Mouse (Mus musculus) limb, embryonic 14.5 days (tissue): ENCODE data around the gene Golim4. TPM values are rescaled to one million over a fixed set of nuclear protein-coding genes. Genes with fewer than 3 reads are reported as not detected.
A peak's percentile ranks its signal among the peaks of the same experiment; 100 is the strongest.
"Not testable (repeated sequence)": the region's sequence is repeated elsewhere in the genome, so short reads cannot be mapped to it uniquely, and the experiment has no call there.

Source experiments
- ATAC-seq: fragments of 200-750 bp; cut with Nextera tagmentation; 2 replicates; pipeline ENCODE4 v1.8.0; 2017; ENCODE audit warnings: low read depth, moderate number of reproducible peaks, moderate TSS enrichment; ENCODE audit not compliant: low FRiP score
- DNase-seq: peaks from one replicate; pipeline ENCODE4 v3.0.0-alpha.2; 2015; ENCODE audit warnings: low spot score
- H3K27ac ChIP-seq: fragments of 300-500 bp; sonication (generic); replicated peaks from 2 replicates; pipeline ENCODE4 v1.5.1; 2014; ENCODE audit warnings: low read depth, mild to moderate bottlenecking, low read length, moderate library complexity, mixed read lengths
- H3K27me3 ChIP-seq: fragments of 300-500 bp; sonication (generic); 2 replicates; pipeline ENCODE4 v1.6.1; 2014; ENCODE audit warnings: low read length, mixed read lengths; ENCODE audit not compliant: control insufficient read depth, insufficient read depth
- H3K36me3 ChIP-seq: fragments of 300-500 bp; sonication (generic); 2 replicates; pipeline ENCODE4 v1.6.1; 2014; ENCODE audit warnings: mild to moderate bottlenecking, low read length, moderate library complexity, mixed read lengths; ENCODE audit not compliant: control insufficient read depth, insufficient read depth
- H3K4me1 ChIP-seq: fragments of 300-500 bp; sonication (generic); 2 replicates; pipeline ENCODE4 v1.6.1; 2014; ENCODE audit warnings: antibody characterized with exemption, low read length, mixed read lengths; ENCODE audit not compliant: control insufficient read depth, insufficient read depth
- H3K4me2 ChIP-seq: fragments of 300-500 bp; sonication (generic); replicated peaks from 2 replicates; pipeline ENCODE4 v1.6.1; 2014; ENCODE audit warnings: low read depth, mild to moderate bottlenecking, low read length, moderate library complexity; ENCODE audit not compliant: severe bottlenecking
- H3K4me3 ChIP-seq: fragments of 300-500 bp; sonication (generic); replicated peaks from 2 replicates; pipeline ENCODE4 v1.5.1; 2014; ENCODE audit warnings: low read length
- H3K9ac ChIP-seq: fragments of 300-500 bp; sonication (generic); 2 replicates; pipeline ENCODE4 v1.6.1; 2014; ENCODE audit warnings: mild to moderate bottlenecking, low read depth, low read length, moderate library complexity; ENCODE audit not compliant: severe bottlenecking
- H3K9me3 ChIP-seq: fragments of 300-500 bp; sonication (generic); 2 replicates; pipeline ENCODE4 v1.6.1; 2016; ENCODE audit warnings: low read length; ENCODE audit not compliant: control insufficient read depth
- POLR2A ChIP-seq: fragments of 200-500 bp; IDR thresholded peaks from 2 replicates; pipeline ENCODE4 v1.8.0; 2012; ENCODE audit warnings: inconsistent platforms, mild to moderate bottlenecking, moderate library complexity, borderline replicate concordance; ENCODE audit not compliant: insufficient read depth, insufficient read length; ENCODE audit errors: extremely low read depth
- whole genome bisulfite sequencing: fragments of 180-500 bp; shearing (Covaris S2); extraction: QIAGEN DNeasy Blood & Tissue Kit; methylation state at CpG from one replicate; pipeline ENCODE4 v1.1.7; 2014; 5-methylcytosine and 5-hydroxymethylcytosine counted together
- polyA plus RNA-seq, 2 experiments: library from polyadenylated mRNA; depleted of rRNA in 1 of 2; stranded (reverse) in 1 of 2; unstranded in 1 of 2; fragments of >200 nt; fragmentation: Nextera tagmentation in 1 of 2; extraction: Ambion mirVana in 1 of 2; gene quantifications; 2 replicates each; pipeline versions ENCODE4 v1.2.1 to v1.2.3; 2012 to 2014

The Golim4 gene
- polyA plus RNA-seq (2012; rRNA removed) (60.6 and 68.0 TPM in 2 replicates), polyA plus RNA-seq (2014; fragmentation: Nextera tagmentation; extraction: Ambion mirVana) (44.2 and 51.0 TPM in 2 replicates)

DNA sequence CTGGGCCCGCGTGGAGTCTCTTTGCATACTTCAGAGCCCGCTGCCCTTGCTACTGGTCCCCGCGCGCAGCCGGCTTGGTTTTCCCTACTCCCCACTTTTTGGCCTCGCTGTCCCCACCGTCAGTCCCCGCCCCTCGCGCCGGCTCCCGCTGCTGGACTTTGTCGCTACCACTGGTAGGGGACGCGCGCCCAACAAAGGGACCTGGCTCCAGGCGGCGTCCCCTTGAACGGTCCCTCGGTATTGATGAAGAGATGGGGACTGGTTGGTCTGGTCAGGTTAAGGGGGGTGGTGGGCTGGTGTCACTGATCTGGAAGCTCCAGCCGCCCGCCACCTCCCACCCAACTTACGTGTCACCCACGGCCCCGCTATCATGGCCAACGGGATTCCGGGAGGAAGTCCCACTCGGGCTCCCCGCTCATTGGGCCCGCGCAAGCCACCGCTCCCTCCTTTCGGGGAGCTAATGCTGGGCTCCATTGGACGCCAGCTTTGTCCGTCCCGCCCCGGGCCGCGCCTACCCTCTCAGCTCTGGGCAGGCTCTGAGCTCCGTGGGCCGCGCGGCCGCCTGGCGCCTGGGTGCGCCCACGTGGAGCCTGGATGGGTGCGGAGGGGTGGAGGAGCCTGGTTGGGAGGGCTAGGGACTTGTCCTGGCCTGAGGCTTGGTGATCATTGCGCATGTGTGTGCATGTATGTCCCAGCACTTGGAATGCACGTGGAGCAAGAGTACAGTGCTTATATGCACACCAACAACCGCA, at the start of gene Golim4:
Golim4 (minus strand) TSS at position 399 of the 752 bp plus-strand sequence.
- H3K4me3 ChIP-seq, result peak within 1 kb of the TSS; percentile 80
- WGBS, result under 1% methylated on average over 44 of the region's 53 CpGs
- peak within 1 kb of the TSS; percentile 83 for H3K27ac ChIP-seq
- ATAC-seq (peak; percentile 98), DNase-seq (peak; percentile 95)
- no peaks in the 10 kb centered on the region for H3K9me3 ChIP-seq
- no peaks in the 10 kb centered on the region for H3K36me3 ChIP-seq
- peak within 1 kb of the TSS; percentile 79 for H3K4me2 ChIP-seq
- H3K4me1 ChIP-seq, result peaks cover 27% of the 10 kb centered on the region
- H3K9ac ChIP-seq, result peak within 1 kb of the TSS; percentile 75
- peak; percentile 86; the same call in 1 of the 2 replicates for TF ChIP-seq POLR2A
- H3K27me3 ChIP-seq, result no peaks in the 10 kb centered on the region

DNA sequence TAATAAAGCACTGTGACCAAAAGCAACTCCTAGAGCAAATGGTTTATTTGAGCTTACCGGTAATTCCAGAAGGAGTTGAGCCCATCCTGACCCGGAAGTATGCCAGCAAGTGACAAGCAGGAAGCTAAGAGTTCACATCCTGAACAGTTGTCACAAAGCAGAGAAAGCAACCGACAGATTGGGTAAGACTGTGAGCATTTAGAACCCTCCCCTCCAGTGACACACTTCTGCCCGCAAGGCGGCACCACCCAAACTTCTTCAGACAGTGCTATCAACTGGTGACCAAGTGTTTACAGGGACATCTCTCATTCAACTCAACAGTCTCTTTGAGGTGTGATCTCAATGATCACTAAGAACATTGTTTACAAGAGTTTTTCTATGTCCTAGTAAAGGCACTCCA, 48.9 kb upstream of the Golim4 start:
- no peak for TF ChIP-seq POLR2A
- no peak for DNase-seq
- Histone ChIP-seq H3K4me1 (no peaks in the 10 kb centered on the region), H3K9ac (no peak overlapping the region), H3K4me2 (no peak overlapping the region), H3K27me3 (no peaks in the 10 kb centered on the region), H3K4me3 (no peak overlapping the region), H3K9me3 (0 out of 2 replicates have a peak, but pooled peaks cover 3% of the 10 kb centered on the region), H3K36me3 (no peaks in the 10 kb centered on the region), H3K27ac (no peak overlapping the region)
- ATAC-seq, result no peak
- WGBS, result 75% methylated on average over 5 of the region's 5 CpGs

DNA sequence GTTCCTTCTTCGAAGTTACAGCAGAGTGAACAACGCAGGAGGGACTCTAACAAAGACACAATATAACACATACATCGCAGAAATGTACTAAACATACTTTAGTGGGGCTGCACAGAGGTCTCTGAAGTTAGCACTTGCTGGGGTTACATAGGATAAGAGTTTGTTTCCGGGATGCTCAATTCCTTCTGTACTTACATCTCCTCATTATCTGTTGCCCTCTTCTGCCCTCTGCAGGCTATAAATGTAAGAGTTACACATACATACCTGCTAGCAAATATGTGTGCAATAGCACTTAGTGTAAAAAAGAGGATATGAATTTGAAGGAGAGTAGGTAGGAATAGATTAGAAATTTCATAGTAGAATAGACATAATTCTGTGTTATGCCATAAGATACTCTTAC, 44.4 kb upstream of the Golim4 start:
- Histone ChIP-seq H3K27me3 (no peaks in the 10 kb centered on the region), H3K4me2 (no peak overlapping the region), H3K9me3 (0 out of 2 replicates have a peak, but pooled peaks cover 3% of the 10 kb centered on the region), H3K4me3 (no peak overlapping the region), H3K36me3 (no peaks in the 10 kb centered on the region), H3K9ac (no peak overlapping the region), H3K4me1 (no peaks in the 10 kb centered on the region), H3K27ac (no peak overlapping the region)
- ATAC-seq, result no peak; the same call in 1 of the 2 replicates
- TF ChIP-seq POLR2A, result no peak
- WGBS, result 48% methylated on average over 4 of the region's 4 CpGs
- peak; percentile 61 for DNase-seq

DNA sequence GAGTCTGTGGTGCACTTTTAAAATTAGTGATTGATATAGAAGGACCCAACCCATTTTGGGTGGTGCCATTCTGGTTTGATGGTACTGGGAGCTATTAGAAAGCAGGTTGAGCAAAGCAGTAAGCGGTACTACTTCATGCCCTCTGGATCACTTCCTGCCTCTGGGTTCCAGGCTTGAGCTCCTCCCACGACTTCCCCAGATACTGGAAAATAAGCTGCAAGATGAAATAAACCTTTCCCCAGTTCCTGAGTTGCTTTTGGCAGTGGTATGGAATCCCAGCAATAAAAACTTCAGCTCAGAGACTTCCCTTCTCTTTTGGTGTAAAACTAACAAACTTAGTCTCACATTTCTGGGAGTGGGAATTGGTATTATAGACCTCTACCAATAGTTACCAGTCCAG, 43.7 kb upstream of the Golim4 start:
- no peaks in the 10 kb centered on the region for H3K36me3 ChIP-seq
- WGBS, result 46% methylated on average over 2 of the region's 2 CpGs

DNA sequence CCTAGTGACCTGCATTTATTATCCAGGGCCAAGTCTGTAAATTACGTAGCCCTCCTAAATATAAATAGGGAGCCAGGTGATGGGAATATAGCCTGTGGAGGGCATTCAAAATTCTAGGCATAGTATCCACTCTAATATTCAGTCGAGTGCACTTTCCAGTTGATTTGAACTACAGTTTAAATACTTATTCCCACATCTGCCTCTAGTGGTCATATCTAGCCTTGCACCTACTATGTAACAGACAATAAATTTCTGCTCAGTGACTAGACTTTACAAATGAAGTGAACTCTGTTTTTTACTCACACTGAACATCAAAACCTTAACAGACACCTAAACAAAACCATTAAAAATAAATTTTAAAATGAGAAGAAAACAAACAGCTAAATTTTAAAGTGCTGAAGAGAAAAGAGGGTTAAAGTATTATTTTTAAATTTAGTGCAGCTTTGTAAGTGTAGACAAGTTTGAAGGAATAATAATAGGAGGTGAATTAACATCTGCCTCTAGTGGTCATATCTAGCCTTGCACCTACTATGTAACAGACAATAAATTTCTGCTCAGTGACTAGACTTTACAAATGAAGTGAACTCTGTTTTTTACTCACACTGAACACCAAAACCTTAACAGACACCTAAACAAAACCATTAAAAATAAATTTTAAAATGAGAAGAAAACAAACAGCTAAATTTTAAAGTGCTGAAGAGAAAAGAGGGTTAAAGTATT, 24.4 kb upstream of the Golim4 start:
- not testable (repeated sequence) for ATAC-seq, H3K9me3 ChIP-seq, H3K27me3 ChIP-seq, H3K4me2 ChIP-seq, H3K27ac ChIP-seq, H3K9ac ChIP-seq, DNase-seq, H3K4me3 ChIP-seq, H3K4me1 ChIP-seq, H3K36me3 ChIP-seq
- 71% methylated on average over 2 of the region's 2 CpGs for WGBS

More for the DNA sequence above, 43.7 kb upstream of the Golim4 start:
- TF ChIP-seq POLR2A, result no peak
- Histone ChIP-seq H3K9me3 (0 out of 2 replicates have a peak, but pooled peaks cover 3% of the 10 kb centered on the region), H3K27ac (no peak overlapping the region), H3K4me1 (no peaks in the 10 kb centered on the region), H3K4me3 (no peak overlapping the region), H3K9ac (no peak overlapping the region), H3K27me3 (no peaks in the 10 kb centered on the region), H3K4me2 (no peak overlapping the region)
- no peak for ATAC-seq
- DNase-seq, result peak; percentile 3

DNA sequence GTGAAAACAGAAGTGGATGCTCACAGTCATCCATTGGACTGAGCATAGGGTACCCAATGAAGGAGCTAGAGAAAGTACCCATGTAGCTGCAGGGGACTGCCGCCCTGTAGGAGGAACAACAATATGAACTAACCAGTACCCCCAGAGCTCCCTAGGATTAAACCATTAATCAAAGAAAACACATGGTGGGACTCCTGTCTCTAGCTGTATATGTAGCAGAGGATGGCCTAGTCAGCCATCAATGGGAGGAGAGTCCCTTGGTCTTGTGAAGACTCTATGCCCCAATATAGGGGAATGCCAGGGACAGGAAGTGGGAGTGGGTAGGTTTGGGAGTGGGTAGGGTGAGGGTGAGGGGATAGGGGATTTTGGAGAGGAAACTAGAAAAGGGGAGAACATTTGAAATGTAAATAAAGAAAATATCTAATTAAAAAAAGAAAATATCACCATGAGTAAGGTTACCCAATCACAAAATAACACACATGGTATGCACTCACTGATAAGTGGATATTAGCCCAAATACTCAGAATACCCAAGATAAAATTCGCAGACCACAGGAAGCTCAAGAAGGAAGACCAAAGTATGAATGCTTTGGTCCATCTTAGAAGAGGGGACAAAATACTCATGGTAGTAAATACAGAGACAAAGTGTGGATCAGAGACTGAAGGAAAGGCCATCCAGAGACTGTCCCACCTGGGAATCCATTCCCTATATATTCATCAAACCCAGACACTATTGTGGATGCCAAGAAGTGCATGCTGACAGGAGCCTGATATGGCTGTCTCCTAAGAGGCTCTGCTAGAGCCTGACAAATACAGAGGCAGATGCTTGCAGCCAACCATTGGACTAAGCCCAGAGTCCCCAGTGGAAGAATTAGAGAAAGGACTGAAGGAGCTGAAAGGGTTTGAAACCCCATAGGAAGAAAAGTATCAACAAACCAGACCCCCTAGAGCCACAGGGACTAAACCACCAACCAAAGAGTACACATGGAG, 6.3 kb upstream of the Golim4 start:
- H3K9me3 ChIP-seq, H3K4me3 ChIP-seq, DNase-seq, H3K9ac ChIP-seq, H3K36me3 ChIP-seq, H3K27ac ChIP-seq, H3K27me3 ChIP-seq, H3K4me1 ChIP-seq, H3K4me2 ChIP-seq, ATAC-seq: not testable (repeated sequence)
- WGBS, result 82% methylated on average over 2 of the region's 2 CpGs
